Mouse (Mus musculus) lung, postnatal 10 days (tissue): ENCODE data around the gene F3.
A peak's percentile ranks its signal among the peaks of the same experiment; 100 is the strongest.

Source experiments
- DNase-seq: peaks from one replicate; pipeline ENCODE4 v3.0.0; 2021

Gene F3

DNA sequence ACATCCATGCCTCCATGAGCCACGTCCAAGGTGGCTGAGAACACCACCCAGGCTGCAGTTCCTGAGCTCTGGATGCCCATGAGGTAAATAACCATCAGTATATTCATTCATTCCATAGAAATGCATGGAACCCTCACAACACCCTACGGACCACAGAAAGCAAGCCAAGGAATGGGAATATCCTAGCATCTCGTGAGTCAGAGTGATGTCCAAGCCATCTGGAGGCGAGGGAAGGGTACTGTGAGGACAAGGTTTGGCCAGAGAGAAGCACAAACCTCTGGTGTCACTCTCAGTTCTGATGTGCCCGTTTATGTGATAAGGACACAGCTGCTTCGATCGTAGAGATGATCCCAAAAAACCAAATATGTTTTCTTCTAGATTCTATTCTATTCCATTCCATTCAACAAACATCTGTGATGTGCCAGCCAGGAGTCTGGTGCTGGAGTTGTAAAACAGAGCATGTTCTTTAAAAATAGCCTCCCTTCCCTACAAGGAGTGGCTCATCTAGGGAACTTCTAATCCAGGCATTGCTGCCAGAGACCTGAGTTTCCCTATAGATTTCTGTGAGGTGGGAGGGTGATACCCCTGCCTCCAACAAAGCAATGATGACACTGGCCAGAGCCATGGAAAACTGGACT, 12.3 kb upstream of the F3 start:
- DNase-seq = no peak

GRCm38 (mm10) chr3:121712222-121712621, 11.1 kb upstream of the F3 start:
- DNase-seq = no peak

DNA sequence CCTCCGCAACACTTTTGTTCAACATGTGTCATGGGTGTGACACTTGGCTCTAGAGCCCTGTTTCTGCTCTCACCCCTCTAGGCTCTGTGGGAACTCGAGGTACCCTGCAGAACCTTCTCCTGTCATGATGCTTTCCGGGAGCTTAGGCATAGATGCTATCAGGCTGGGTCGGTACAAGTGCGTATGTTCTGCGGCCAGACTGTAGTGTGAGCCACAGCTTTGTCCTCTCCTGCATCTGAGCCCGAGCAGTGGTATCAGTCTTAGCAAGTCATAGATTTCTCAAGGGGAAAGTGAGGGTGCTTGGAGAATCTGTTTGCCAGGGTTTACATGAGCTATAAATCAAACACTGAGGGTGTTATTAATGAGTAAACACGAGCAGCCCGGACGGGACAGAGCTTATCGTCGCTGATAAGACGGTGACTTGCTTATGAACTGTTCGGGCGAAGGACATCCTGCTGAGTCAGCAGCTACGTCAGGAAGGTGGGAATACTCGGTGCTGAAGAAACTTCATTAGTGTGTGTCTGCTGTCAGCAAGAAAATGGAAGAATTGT, 10.1 kb upstream of the F3 start:
- DNase-seq = no peak

DNA sequence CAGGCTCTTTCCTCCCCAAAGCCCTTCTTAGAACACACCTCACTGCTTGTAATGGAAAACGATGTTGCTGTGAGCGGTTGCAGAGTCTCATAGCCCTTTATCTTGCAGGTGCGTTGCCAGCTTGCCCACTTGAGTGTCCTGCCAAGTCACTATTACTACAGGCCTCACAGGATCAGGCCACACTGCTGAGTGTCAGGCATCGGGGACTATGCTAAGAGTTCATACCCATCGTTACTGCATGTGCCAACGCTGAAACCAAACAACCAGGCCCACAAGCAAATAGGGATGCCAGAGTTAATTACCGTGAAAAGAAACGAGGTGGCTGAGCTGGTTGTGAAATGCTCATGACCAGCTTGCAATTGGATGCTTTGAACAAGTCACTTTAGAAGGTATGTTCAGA, 9.5 kb upstream of the F3 start:
- DNase-seq = no peak

- DNase-seq = no peak
These were observed 8.9 kb upstream of the F3 start for GRCm38 (mm10) chr3:121714461-121714860.

- no peak for DNase-seq
These were observed 8.0 kb upstream of the F3 start for GRCm38 (mm10) chr3:121715336-121715735.

- no peak for DNase-seq
These were observed 7.4 kb upstream of the F3 start for GRCm38 (mm10) chr3:121715741-121716459.

DNA sequence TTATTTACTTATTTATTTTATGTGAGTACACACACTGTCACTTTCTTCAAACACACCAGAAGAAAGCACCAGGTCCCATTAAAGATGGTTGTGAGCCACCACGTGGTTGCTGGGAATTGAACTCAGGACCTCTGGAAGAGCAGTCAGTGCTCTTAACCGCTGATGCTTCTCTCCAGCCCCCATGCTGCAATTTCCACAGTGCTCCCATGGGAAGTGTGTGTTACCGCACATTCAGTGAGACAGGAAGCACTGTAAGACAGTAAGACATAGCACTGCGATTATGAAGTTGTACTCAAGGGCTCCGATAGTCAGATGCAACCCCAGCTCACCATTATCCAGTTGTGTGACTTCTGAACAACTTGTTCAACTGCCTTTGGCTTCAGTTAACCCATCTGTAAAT, 6.9 kb upstream of the F3 start:
- no peak for DNase-seq

GRCm38 (mm10) chr3:121718679-121719078, 4.7 kb upstream of the F3 start:
- DNase-seq = no peak

- DNase-seq = no peak
These were observed 3.6 kb upstream of the F3 start for GRCm38 (mm10) chr3:121719701-121720100.

GRCm38 (mm10) chr3:121720801-121721690, 2.3 kb upstream of the F3 start:
- DNase-seq = no peak

- DNase-seq = no peak
These were observed 1.7 kb upstream of the F3 start for GRCm38 (mm10) chr3:121721691-121722070.

GRCm38 (mm10) chr3:121723968-121724524, 709 bp downstream of the F3 start:
- DNase-seq = no peak

GRCm38 (mm10) chr3:121724553-121724952, 1.2 kb downstream of the F3 start:
- DNase-seq = no peak

- DNase-seq = no peak
These were observed 2.3 kb downstream of the F3 start for GRCm38 (mm10) chr3:121725651-121726050.

GRCm38 (mm10) chr3:121729678-121730077, 6.3 kb downstream of the F3 start:
- DNase-seq = no peak

DNA sequence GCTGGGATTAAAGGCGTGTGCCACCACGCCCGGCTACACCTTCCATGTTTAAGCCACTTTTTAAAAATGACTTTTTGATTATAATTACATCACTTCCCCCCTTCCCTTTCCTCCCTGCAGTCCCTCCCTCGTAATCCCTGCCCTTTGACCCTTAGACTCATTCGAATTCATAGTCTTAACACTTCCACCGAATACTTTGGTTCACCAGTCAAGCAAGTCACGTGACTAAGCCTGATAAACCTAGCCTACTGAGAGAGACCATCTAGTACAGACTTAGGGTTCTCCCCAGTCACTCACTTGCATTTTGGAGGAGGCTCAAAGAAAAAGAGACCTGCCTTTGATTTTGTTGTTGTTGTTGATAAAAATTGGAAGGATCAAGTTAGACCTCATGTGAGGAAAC, 12.2 kb downstream of the F3 start:
- no peak for DNase-seq

- peak; percentile 88 for DNase-seq
These were observed 12.8 kb downstream of the F3 start for GRCm38 (mm10) chr3:121736025-121736744.

GRCm38 (mm10) chr3:121737453-121737852, 14.1 kb downstream of the F3 start:
- DNase-seq = peak; percentile 70

- DNase-seq = no peak
These were observed 14.6 kb downstream of the F3 start for GRCm38 (mm10) chr3:121737901-121738300.

DNA sequence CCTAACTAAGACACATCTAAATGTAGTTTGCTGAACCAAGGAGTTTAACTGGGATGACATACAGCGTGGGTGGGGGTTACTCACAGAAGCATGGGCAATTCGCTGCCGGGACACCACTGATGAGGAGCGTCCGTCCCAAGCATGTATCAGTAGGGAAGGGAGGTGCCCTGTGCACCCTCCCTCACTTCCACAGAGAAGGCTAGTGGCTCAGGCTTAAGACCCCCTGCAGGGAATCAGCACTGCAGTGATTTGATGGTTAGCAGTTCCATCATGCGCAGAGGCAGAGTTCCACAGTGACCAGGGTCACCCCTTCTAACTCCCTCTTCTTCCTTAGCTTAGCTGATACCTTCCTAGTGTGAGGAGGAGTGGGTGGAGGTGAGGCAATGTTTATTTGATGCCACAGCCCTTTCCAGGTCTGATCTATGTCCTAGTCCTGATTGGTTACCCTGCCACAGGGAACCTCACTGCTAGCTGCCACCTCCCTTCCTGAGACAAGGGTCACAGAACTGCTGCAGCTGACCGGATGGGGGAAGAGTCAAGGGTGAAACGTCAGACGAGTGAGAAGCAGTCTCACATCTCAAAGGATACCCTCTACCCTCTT, 15.5 kb downstream of the F3 start:
- no peak for DNase-seq
